Mouse (Mus musculus) liver, embryonic 11.5 days (tissue): ENCODE data around the gene Plk3. TPM values are rescaled to one million over a fixed set of nuclear protein-coding genes. Genes with fewer than 3 reads are reported as not detected.

Experiments
- ATAC-seq: fragments of 200-750 bp; cut with Nextera tagmentation; replicated peaks from 2 replicates; pipeline ENCODE4 v1.8.0; 2017; ENCODE audit warnings: moderate number of reproducible peaks, mild to moderate bottlenecking, moderate TSS enrichment, moderate library complexity; ENCODE audit not compliant: low FRiP score
- DNase-seq: peaks from one replicate; pipeline ENCODE4 v3.0.0-alpha.2; 2017; ENCODE audit warnings: low spot score
- H3K27ac ChIP-seq: fragments of 300-500 bp; sonication (generic); 2 replicates; pipeline ENCODE4 v1.5.1; 2014; ENCODE audit warnings: mild to moderate bottlenecking, low read depth, low read length, control low read depth
- H3K27me3 ChIP-seq: fragments of 300-500 bp; sonication (generic); replicated peaks from 2 replicates; pipeline ENCODE4 v1.6.1; 2014; ENCODE audit warnings: low read length, mixed read lengths; ENCODE audit not compliant: control insufficient read depth, insufficient read depth
- H3K36me3 ChIP-seq: fragments of 300-500 bp; sonication (generic); 2 replicates; pipeline ENCODE4 v1.6.1; 2014; ENCODE audit warnings: mild to moderate bottlenecking, low read length, moderate library complexity, mixed read lengths; ENCODE audit not compliant: control insufficient read depth, insufficient read depth
- H3K4me1 ChIP-seq: fragments of 300-500 bp; sonication (generic); replicated peaks from 2 replicates; pipeline ENCODE4 v1.6.1; 2014; ENCODE audit warnings: low read length, mixed read lengths; ENCODE audit not compliant: control insufficient read depth, insufficient read depth
- H3K4me2 ChIP-seq: fragments of 300-500 bp; sonication (generic); 2 replicates; pipeline ENCODE4 v1.6.1; 2014; ENCODE audit warnings: mild to moderate bottlenecking, control low read depth, moderate library complexity
- H3K4me3 ChIP-seq: fragments of 300-500 bp; sonication (generic); 2 replicates; pipeline ENCODE4 v1.5.1; 2014; ENCODE audit warnings: low read depth, low read length, control low read depth
- H3K9ac ChIP-seq: fragments of 300-500 bp; sonication (generic); 2 replicates; pipeline ENCODE4 v1.6.1; 2014; ENCODE audit warnings: low read depth, low read length, control low read depth
- H3K9me3 ChIP-seq: fragments of 300-500 bp; sonication (generic); 2 replicates; pipeline ENCODE4 v1.6.1; 2016; ENCODE audit warnings: low read length, inconsistent platforms, mixed read lengths; ENCODE audit not compliant: control insufficient read depth
- WGBS: fragments of 180-500 bp; shearing (Covaris S2); extraction: QIAGEN DNeasy Blood & Tissue Kit; methylation state at CpG from one replicate; pipeline ENCODE4 v1.1.7; 2014; 5-methylcytosine and 5-hydroxymethylcytosine counted together
- polyA plus RNA-seq: library from polyadenylated mRNA; unstranded; fragments of >200 nt; fragmentation: Nextera tagmentation; extraction: Ambion mirVana; gene quantifications from 2 replicates; pipeline ENCODE4 v1.2.1, GENCODE M21; 2014

Plk3 gene
- polyA plus RNA-seq, 1 experiment from 2014 or later = 2.4 TPM

GRCm38 (mm10) chr4:117155020-117155791, 21.4 kb upstream of the Plk3 start:
- H3K9me3 ChIP-seq = no peaks in the 10 kb centered on the region
- ATAC-seq (no peak), DNase-seq (no peak)
- H3K4me2 ChIP-seq = peak overlapping the region; percentile 83
- peak overlapping the region; percentile 97 for H3K27ac ChIP-seq
- peaks cover 50% of the 10 kb centered on the region for H3K36me3 ChIP-seq
- peak overlapping the region; percentile 99 for H3K4me3 ChIP-seq
- peaks cover 25% of the 10 kb centered on the region for H3K4me1 ChIP-seq
- no peaks in the 10 kb centered on the region for H3K27me3 ChIP-seq
- under 1% methylated on average over 44 of the region's 44 CpGs for WGBS
- peak overlapping the region; percentile 100 for H3K9ac ChIP-seq

- Histone ChIP-seq H3K9ac (peak overlapping the region; percentile 100), H3K4me3 (peak overlapping the region; percentile 99), H3K36me3 (peaks cover 49% of the 10 kb centered on the region), H3K27me3 (no peaks in the 10 kb centered on the region), H3K9me3 (no peaks in the 10 kb centered on the region), H3K4me2 (peak overlapping the region; percentile 83), H3K4me1 (peaks cover 25% of the 10 kb centered on the region), H3K27ac (peak overlapping the region; percentile 97; the same call in 1 of the 2 replicates)
- WGBS = 63% methylated on average over 5 of the region's 5 CpGs
- ATAC-seq (no peak), DNase-seq (no peak)
Measured at GRCm38 (mm10) chr4:117152714-117153113, 19.0 kb upstream of the Plk3 start.

GRCm38 (mm10) chr4:117151416-117151815, 17.7 kb upstream of the Plk3 start:
- Histone ChIP-seq H3K4me3 (no peak overlapping the region), H3K9ac (no peak overlapping the region), H3K4me1 (peaks cover 22% of the 10 kb centered on the region), H3K27me3 (no peaks in the 10 kb centered on the region), H3K27ac (no peak overlapping the region), H3K4me2 (no peak overlapping the region), H3K36me3 (peaks cover 49% of the 10 kb centered on the region), H3K9me3 (no peaks in the 10 kb centered on the region)
- no peak for ATAC-seq
- 76% methylated on average over 1 of the region's 1 CpGs for WGBS
- DNase-seq = no peak

DNA sequence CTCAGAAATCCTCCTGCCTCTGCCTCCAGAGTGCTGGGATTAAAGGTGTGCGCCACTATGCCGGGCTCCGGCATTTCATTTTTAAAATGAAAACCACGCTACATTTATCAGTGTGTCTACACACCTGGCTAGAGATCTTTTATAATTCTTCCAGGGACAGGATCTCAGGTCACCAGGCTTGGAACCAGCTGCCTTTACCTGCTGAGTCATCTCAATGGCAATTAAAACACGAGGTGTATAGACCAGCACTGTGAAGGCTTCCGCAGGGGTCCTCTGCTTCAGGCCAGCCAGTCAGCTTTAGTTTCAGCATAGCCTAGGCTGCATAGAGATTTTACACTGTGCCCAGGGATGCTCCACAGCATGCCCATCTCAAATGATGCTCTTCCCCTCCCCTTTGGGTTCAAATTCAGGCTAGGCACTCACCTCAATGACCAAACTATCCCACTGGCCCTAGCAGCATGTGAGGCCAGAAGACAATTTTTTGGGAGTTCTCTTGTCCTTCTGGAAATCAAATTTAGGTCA, 16.5 kb upstream of the Plk3 start:
- Histone ChIP-seq H3K36me3 (peaks cover 47% of the 10 kb centered on the region), H3K9me3 (no peaks in the 10 kb centered on the region), H3K27me3 (no peaks in the 10 kb centered on the region), H3K9ac (no peak overlapping the region), H3K4me1 (peaks cover 22% of the 10 kb centered on the region), H3K4me2 (no peak overlapping the region), H3K27ac (no peak overlapping the region), H3K4me3 (no peak overlapping the region)
- DNase-seq = no peak
- 82% methylated on average over 6 of the region's 6 CpGs for WGBS
- ATAC-seq = 0 out of 2 replicates have a peak, but pooled peaks have one; percentile 21

- Histone ChIP-seq H3K27ac (0 out of 2 replicates have a peak overlapping the region, but pooled peaks have one; percentile 1), H3K4me2 (no peak overlapping the region), H3K9me3 (no peaks in the 10 kb centered on the region), H3K9ac (no peak overlapping the region), H3K36me3 (peaks cover 44% of the 10 kb centered on the region), H3K4me3 (no peak overlapping the region), H3K27me3 (no peaks in the 10 kb centered on the region), H3K4me1 (peaks cover 22% of the 10 kb centered on the region)
- DNase-seq (no peak), ATAC-seq (0 out of 2 replicates have a peak, but pooled peaks have one; percentile 8)
- 59% methylated on average over 6 of the region's 6 CpGs for WGBS
Measured at GRCm38 (mm10) chr4:117149291-117150211, 15.8 kb upstream of the Plk3 start.

DNA sequence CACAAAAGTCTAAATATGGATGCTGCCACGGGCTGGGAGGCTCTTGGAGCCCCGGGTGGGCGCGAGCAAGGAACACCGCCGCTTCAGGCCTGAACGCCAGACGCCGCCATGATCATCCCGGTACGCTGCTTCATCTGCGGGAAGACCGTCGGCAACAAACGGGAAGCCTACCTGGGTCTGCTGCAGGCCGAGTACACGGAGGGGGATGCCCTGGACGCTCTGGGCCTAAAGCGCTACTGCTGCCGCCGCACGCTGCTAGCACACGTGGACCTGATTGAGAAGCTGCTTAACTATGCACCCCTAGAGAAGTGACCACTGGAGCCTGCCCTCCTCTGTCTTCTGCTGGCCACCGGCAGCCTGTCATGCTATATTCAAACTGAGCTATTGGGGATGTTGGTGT, 15.1 kb upstream of the Plk3 start:
- Histone ChIP-seq H3K36me3 (peaks cover 36% of the 10 kb centered on the region), H3K4me2 (no peak overlapping the region), H3K9ac (no peak overlapping the region), H3K27ac (peak overlapping the region; percentile 1; the same call in 1 of the 2 replicates), H3K9me3 (no peaks in the 10 kb centered on the region), H3K4me1 (peaks cover 14% of the 10 kb centered on the region), H3K27me3 (no peaks in the 10 kb centered on the region), H3K4me3 (no peak overlapping the region)
- ATAC-seq (0 out of 2 replicates have a peak, but pooled peaks have one; percentile 13), DNase-seq (peak; percentile 54)
- WGBS = 70% methylated on average over 24 of the region's 24 CpGs

DNA sequence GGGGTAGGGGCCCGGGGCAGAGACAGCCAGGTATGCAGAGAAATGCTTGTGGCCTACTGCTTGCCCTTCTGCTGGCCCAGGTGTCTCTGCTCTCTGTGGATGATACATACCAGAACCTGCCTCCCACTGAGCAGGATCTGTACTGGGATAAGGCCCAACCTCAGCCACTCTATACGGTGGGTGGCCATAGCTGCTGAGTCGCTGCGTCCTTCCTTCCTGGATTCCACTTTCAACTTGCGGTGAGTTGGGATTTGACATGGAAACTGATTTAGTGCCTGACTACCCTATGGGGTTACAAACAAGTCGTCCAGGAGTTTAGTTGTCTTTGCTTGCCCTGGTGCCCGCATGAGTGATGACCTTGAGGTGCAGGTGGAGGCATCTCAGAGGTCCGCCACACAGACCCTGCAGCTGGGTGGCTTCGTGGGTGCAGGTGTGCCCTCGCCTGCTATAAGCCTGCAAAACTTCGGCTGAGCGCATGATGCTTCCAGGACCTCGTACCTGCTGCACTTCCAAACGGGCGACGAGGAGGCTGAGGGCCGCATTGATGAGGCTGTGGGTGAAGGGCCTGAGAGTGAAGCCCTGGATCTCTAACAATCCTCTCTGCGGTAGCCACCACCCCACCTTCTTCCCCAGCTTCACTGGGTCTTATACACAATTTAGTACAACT, 14.4 kb upstream of the Plk3 start:
- H3K36me3 ChIP-seq = peaks cover 30% of the 10 kb centered on the region
- H3K27ac ChIP-seq = peak overlapping the region; percentile 32
- no peak overlapping the region for H3K4me3 ChIP-seq
- DNase-seq (no peak), ATAC-seq (no peak)
- 80% methylated on average over 18 of the region's 18 CpGs for WGBS
- no peak overlapping the region for H3K4me2 ChIP-seq
- H3K4me1 ChIP-seq = peaks cover 8% of the 10 kb centered on the region
- H3K27me3 ChIP-seq = no peaks in the 10 kb centered on the region
- H3K9ac ChIP-seq = no peak overlapping the region
- H3K9me3 ChIP-seq = no peaks in the 10 kb centered on the region

- Histone ChIP-seq H3K9ac (no peak overlapping the region), H3K4me3 (no peak overlapping the region), H3K27me3 (no peaks in the 10 kb centered on the region), H3K4me2 (no peak overlapping the region), H3K4me1 (no peaks in the 10 kb centered on the region), H3K9me3 (no peaks in the 10 kb centered on the region), H3K36me3 (peaks cover 13% of the 10 kb centered on the region), H3K27ac (no peak overlapping the region)
- WGBS = 32% methylated on average over 15 of the region's 15 CpGs
- DNase-seq = peak; percentile 79
- ATAC-seq = peak; percentile 42; the same call in 1 of the 2 replicates
Measured at GRCm38 (mm10) chr4:117146176-117146575, 12.4 kb upstream of the Plk3 start.
